Mouse (Mus musculus): ENCODE data around the gene Smim7.

DNA sequence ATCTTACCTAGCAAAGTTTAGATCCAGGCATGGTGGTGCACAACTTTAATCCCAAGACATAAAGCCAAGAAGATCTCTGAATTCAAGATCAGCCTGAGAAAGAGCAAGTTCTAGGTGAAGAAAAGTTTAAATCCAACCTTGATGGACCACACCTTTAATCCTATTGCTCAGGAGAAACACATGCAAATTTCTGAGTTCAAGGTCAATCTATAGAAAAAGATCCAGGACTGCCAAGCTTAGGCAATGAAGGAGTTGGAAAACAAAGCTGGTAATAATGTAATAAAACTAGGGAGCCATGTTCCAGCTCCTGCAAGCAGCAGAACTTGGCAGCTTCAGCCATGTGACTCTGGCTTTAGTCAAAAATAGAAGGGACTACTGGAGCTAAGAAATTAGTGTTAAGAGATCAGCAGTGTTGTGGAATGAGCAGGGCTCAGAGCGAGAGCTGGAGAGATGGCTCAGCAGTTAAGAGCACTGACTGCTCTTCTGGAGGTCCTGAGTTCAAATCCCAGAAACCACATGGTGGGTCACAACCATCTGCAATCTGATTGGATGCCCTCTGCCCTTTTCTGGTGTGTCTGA lies 9.7 kb downstream of the Smim7 start:
- TF ChIP-seq CTCF (IDR thresholded peaks at IDR 0.05; ENCODE audit: control insufficient read depth, insufficient read depth, low read length) (no peak), POLR2A (IDR thresholded peaks at IDR 0.05; ENCODE audit: borderline replicate concordance, control insufficient read depth, low read depth, low read length) (no peak)

All from bone marrow, adult 2 months (tissue).